Comparison of ENCODE assay signal across 19 mouse cellular contexts in genomic region chr10:18394270-18394669, GRCm38 (mm10).
"Had no signal": no experiment of that assay in that cellular context is flagged by ENCODE, and none has a peak within 500 bp of the region (broad histone marks: within the 10 kb centered on the region; RNA-seq: fewer than 3 reads in every experiment).

No protein-coding gene starts in this region.

- H3K36me3 ChIP-seq: limb, embryonic 15.5 days; midbrain, embryonic 12.5 days; midbrain, embryonic 15.5 days; neural tube, embryonic 13.5 days had no signal

- H3K4me3 ChIP-seq: left cerebral cortex, adult 2 months; limb, embryonic 15.5 days; midbrain, embryonic 12.5 days; midbrain, embryonic 15.5 days; myocyte; neural tube, embryonic 13.5 days had no signal

- H3K9ac ChIP-seq: limb, embryonic 15.5 days; liver, embryonic 14.5 days; liver, postnatal 0 days; lung, embryonic 14.5 days; midbrain, embryonic 12.5 days; midbrain, embryonic 15.5 days; neural tube, embryonic 13.5 days had no signal

- ATAC-seq: liver, postnatal 0 days; lung, postnatal 0 days; midbrain, embryonic 15.5 days had no signal

- H3K27ac ChIP-seq: kidney, postnatal 0 days; left cerebral cortex, adult 2 months; limb, embryonic 15.5 days; liver, embryonic 14.5 days; macrophage; midbrain, embryonic 12.5 days; midbrain, embryonic 15.5 days; neural tube, embryonic 13.5 days had no signal

- H3K27me3 ChIP-seq: limb, embryonic 15.5 days; midbrain, embryonic 15.5 days; neural tube, embryonic 13.5 days had no signal

- H3K4me2 ChIP-seq: limb, embryonic 15.5 days; liver, embryonic 11.5 days; lung, embryonic 14.5 days; midbrain, embryonic 12.5 days; midbrain, embryonic 15.5 days; neural tube, embryonic 13.5 days had no signal

- H3K9me3 ChIP-seq: limb, embryonic 15.5 days; midbrain, embryonic 12.5 days; midbrain, embryonic 15.5 days; neural tube, embryonic 13.5 days had no signal

- H3K4me1 ChIP-seq: midbrain, embryonic 15.5 days had no signal

- DNase-seq: kidney, adult 2 months; kidney, postnatal 25 days; layer of hippocampus, postnatal 36 days; liver, postnatal 0 days; right cerebral cortex, postnatal 25 days; thymus, adult 18-20 months; thymus, postnatal 36 days had no signal
